Mouse (Mus musculus) right cerebral cortex, postnatal 14 days (tissue): ENCODE measurements around the gene Fgfr2.

Experiments used
- DNase-seq: peaks from one replicate; pipeline ENCODE4 v3.0.0; 2022

Gene Fgfr2

GRCm38 (mm10) chr7:132236789-132237188 is 886.4 kb downstream of the Fgfr2 start:
- DNase-seq: no peak

DNA sequence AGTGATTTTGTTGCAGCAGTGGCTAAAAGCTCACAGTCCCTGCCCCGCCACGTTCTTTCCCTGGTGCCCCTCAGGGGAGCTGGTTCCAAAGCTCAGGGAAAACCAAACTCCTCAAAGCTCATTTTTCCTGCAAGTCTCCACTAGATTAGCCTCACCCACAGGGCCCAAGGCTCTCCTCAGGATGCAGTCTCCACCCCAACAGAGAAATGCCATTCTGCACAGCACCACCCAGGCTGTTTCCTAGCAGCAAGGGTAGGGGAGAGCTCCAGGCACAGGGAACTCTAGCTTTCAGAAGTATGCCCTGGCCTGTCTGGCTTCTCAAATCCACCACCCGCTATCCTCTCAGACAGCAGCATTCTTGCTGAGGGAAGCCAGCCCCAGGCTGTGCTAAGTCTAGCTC is 888.9 kb downstream of the Fgfr2 start:
- DNase-seq: no peak

DNA sequence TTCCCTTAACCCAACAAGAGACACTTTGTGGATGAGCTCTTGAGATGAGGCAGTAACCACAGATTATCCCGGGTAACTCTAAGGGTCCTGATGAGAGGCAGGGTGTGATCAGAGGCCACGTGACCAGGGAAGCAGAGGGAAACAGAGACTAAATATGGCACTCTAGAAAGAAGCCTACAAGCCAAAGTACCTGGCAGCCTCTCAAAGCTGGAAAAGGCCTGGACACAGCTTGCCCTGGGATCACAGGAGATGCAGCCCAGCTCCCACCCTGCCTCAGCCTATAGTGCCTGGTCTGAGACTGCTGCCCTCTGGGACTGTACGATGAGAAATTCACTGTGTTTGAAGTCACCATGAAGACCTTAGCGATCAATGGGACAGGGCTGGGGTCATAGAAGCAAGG is 889.4 kb downstream of the Fgfr2 start:
- no peak for DNase-seq

DNA sequence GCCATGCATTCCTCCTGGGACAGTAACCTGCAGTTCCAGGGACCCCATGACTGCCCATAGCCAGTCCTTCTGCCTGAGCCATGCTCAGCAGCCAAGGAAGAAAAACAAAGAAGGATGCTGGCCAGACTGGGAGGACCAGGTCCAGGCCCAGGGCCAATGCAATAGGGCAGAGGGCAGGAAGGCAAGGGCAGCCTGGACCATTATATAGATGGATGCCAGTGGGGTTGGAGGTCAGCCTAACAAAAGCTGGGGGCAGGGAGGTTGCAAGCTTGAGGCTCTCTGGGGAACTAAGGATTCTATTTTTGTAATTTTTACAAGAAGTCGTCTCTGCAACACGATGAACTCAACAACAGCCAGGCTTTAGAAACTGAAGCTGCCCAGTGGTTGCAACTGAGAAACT is 890.2 kb downstream of the Fgfr2 start:
- no peak for DNase-seq

DNA sequence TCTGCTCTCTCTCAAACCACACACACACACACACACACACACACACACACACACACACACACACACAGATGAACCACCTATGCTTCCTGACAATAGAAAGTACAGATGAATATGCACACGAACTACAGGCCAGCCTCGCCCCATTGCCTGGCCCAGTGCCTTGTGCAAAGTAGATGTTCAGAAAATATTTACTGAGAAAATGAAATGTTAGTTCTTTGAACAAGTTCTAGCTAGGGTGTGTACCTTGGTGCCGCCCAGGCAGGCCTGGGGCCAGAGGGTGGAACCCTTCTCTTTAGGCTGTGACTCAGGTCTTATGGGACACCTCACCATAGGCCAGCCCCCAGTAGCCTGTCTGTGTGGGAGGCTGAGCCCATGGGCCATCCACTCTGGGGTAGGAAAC is 891.7 kb downstream of the Fgfr2 start:
- DNase-seq: no peak

GRCm38 (mm10) chr7:132230961-132231360 is 892.2 kb downstream of the Fgfr2 start:
- DNase-seq: no peak

GRCm38 (mm10) chr7:132227075-132227640 is 896.0 kb downstream of the Fgfr2 start:
- no peak for DNase-seq

GRCm38 (mm10) chr7:132226379-132227074 is 896.6 kb downstream of the Fgfr2 start:
- DNase-seq: peak; percentile 83

DNA sequence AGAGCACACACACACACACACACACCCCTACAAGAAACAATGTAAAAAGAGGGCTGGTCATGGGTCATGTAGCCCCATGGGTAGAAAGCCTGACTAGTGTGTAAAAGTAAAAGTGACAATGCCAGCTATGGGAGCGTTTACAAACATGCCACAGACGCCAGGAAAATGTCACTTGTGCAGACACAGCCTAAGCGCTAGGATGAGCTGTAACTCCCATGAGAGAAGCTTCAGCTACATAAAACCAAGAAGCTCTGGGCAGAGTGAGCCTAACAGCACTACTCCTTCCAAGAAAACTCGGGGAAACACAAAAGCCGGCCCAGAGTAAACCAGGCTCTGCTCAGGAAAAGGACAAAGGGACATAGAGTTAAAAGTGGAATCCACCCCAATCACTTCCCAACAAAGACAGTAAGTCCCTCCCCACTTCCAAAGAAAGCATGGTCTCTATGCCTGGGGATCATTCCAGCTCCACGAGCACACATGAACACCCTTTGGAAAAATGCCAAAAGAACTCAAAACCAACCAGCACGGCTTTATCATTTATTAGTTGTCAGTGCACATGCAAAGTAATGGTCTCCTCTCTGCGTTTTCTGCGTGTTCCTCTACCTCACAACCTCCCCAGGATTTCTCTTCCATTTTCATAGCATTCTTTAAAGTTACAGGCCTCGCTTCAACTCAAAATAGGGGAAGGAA is 899.6 kb downstream of the Fgfr2 start:
- DNase-seq: no peak

DNA sequence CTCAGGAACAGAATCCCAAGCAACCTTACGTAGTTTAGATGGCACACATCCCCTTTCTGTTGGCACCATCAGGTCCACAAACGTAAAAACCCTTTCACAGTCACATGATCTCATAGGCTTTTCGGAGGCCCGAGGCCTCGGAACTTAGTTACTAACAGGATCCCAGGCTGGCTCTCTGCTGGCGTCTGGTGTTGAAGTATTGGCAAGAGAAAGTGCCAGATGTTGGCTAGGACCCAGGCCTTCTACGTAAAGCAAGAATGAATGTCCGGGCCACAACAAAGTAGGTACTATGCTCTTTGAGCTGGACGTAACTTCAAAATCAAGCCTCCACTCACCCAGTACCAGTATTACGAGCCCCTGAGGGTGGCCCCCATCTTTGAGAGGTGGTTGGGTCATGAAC is 909.1 kb downstream of the Fgfr2 start:
- DNase-seq: no peak

GRCm38 (mm10) chr7:132213460-132213859 is 909.7 kb downstream of the Fgfr2 start:
- peak; percentile 83 for DNase-seq

- no peak for DNase-seq
Measured at GRCm38 (mm10) chr7:132211920-132212701, 911.0 kb downstream of the Fgfr2 start.

- no peak for DNase-seq
Measured at GRCm38 (mm10) chr7:132210616-132211015, 912.5 kb downstream of the Fgfr2 start.

DNA sequence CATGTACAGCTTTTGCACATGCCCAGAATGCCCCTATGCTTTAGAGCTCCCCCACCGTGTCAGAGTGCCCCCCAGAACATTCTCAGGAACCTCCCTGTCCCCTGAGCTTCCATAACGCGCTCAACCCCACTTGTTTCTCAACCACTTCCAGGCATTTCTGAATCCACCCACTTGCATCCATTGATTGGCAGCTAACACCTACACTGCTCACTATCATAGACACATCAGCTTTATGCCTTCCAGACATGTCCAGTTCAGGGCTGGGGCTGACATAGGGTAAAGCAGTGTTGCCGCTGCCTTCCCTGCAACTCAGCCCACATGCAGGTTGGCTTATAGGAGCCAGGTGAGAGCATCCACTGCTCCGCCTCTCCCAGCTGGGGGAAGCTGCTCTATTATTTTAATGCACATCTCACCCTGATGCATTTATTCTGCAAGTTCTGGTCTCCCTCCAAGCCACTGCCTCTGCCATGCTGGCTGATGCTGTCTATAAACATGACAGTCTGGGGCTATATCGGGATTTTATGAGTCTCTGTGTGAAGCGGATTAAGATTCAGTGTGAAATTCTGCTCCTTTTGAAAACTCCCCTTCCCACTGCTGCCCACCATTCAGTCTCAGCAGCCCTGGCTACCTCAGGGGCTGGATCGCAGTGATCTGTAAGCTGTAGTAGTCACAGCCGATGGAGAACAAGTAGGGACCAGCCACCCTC is 914.1 kb downstream of the Fgfr2 start:
- DNase-seq: peak; percentile 35

GRCm38 (mm10) chr7:132204073-132204612 is 919.0 kb downstream of the Fgfr2 start:
- no peak for DNase-seq

DNA sequence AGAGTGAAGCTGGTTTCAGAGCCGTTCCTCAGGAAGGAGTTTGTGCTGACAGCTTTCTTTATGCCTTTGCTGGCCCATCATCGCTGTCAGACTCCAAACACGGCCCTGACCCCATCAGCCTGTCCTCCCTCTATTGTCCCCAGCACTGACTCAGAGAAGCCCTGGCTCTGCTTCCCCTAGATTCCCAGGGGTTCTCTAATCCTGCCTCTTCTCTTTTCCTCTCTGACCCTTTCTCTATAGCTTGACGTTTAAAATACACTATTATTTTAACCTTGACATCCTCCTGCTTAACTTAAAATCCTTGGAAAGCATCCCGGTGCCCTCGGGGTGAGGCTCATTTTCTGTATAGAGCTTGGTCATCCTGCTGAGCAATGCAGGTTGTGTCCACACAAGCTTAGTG is 923.5 kb downstream of the Fgfr2 start:
- no peak for DNase-seq

DNA sequence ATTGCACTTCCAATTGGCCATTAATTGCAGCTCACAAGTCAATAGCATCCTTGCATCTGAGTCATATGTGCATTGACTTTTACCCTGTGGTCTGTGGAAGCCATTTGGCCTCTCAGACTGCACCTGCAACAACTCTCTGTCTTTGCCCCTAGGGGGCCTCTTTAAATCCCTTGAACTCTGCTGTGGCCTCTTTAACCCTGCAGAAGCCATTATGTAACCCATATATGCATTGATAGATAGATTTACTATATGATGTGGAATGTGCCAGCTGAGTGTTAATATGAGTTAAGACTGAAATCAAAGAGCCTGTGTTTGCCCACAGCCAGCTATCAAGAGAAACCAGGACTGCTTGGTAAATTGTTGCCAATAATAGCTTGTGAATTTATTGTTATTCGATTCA is 924.3 kb downstream of the Fgfr2 start:
- DNase-seq: no peak

GRCm38 (mm10) chr7:132197817-132198475 is 925.2 kb downstream of the Fgfr2 start:
- DNase-seq: no peak

GRCm38 (mm10) chr7:132196581-132196980 is 926.6 kb downstream of the Fgfr2 start:
- DNase-seq: no peak

GRCm38 (mm10) chr7:132193606-132194005 is 929.5 kb downstream of the Fgfr2 start:
- DNase-seq: no peak

DNA sequence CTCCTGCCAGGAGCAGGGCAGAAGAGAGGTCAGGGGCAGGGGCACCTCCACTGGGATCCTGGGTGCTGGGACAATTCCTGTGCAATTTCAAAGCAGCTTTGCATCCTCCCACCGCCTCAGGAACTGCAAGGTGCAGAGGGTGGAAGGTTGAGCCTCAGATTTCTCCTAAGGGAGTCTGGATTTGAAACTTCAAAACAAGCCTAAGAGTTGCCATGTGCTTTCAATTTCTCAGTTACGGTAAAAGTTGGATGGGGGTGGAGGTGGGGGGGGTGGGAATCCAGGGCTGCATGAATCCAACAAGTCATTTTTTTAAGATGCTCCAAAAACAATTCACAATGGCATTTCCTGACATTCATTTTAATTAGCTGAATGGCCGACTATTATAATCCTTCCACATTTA is 935.7 kb downstream of the Fgfr2 start:
- DNase-seq: no peak

GRCm38 (mm10) chr7:132183892-132184404 is 939.2 kb downstream of the Fgfr2 start:
- no peak for DNase-seq
